Mouse (Mus musculus) megakaryocyte, embryonic 14.5 days (primary cell): Measurements from ENCODE around the gene Adipoq.

Experiments
- FLI1 ChIP-seq: IDR thresholded peaks from 2 replicates; pipeline ENCODE4 v1.6.1; 2012; ENCODE audit warnings: low read length, inconsistent platforms, mixed read lengths
- GATA1 ChIP-seq: IDR thresholded peaks from 3 replicates; pipeline ENCODE4 v1.6.1; 2012; ENCODE audit warnings: mixed read lengths, low read length, inconsistent platforms, borderline replicate concordance

DNA sequence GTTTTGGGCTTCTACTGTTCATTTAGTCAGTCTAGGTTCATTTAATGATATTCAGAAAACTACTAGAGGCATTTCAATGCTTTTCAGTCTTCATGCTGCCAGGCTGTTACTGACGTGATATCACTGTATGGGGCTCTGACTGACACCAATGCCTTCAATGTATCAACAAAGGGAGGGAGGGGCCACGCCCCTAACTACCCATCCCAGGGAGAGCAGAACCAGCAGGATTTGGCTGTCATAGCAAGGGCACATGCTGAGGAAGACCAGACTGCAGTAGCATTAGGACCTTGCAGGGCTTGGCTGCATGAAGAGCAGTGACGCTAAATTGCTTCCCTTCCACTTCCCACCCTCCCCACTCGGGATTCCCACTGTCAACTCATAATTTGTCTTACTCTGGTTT, 29.2 kb upstream of the Adipoq start:
- TF ChIP-seq GATA1, result no peak
- no peak for TF ChIP-seq FLI1
